Mouse (Mus musculus) kidney, adult 2 months (tissue): ENCODE measurements around the gene Smg7.

ENCODE experiments used
- CTCF ChIP-seq: fragments of 200-500 bp; conservative IDR thresholded peaks from 2 replicates; pipeline ENCODE4 v1.5.1; 2011; ENCODE audit warnings: low read depth, mild to moderate bottlenecking, control low read depth, low read length, moderate library complexity, mixed read lengths; ENCODE audit not compliant: insufficient read depth, insufficient read length
- POLR2A ChIP-seq: fragments of 200-500 bp; IDR thresholded peaks from one replicate; pipeline ENCODE4 v1.6.1; 2011; ENCODE audit warnings: low read depth, low read length, control low read depth

DNA sequence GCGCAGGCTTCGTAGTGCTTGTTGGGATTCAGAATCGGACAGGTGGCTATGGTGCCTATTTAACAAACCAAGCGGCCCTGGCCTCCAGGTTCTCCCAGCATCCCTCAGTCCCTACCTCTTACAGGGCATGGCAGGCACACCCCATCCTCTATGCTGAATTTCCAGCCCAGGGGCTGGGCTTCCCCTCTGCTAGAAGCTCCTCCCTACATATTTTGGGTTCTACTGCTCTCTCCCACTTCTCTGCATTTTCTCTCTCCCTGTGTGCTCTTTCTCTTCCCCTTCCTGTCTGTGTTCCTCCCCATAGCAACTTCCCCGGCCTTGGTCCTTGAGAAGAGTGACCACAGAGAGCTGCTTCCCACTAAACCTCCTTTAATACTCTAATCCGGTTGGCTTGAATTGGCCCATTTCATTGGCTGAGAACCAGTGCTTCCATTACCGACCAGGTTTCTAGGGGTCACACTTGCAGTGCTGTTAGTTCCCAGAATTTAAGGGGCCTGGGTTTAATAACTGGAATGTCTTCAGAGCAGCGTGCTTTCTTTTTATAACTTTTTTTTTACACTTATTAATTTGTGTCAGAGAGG lies 105.7 kb downstream of the Smg7 start:
- TF ChIP-seq CTCF = no peak
- TF ChIP-seq POLR2A = no peak
